Mouse (Mus musculus) right cerebral cortex, postnatal 10 days (tissue): ENCODE data around the gene Synj1.

Experiments used
- DNase-seq, 2 experiments: peaks; one replicate each; pipeline ENCODE4 v3.0.0; 2021; ENCODE audit warnings: low spot score in 2 of 2

Gene Synj1

GRCm38 (mm10) chr16:90891601-90892000 lies 119.5 kb downstream of the Synj1 start:
- no peak for DNase-seq

- DNase-seq: no peak
Observed at GRCm38 (mm10) chr16:90890683-90891082, 120.4 kb downstream of the Synj1 start.
